Mouse (Mus musculus) kidney, adult 2 months (tissue): Measurements from ENCODE around the gene Ndufs3.

ENCODE experiments used
- CTCF ChIP-seq: fragments of 200-500 bp; conservative IDR thresholded peaks from 2 replicates; pipeline ENCODE4 v1.5.1; 2011; ENCODE audit warnings: low read depth, mild to moderate bottlenecking, control low read depth, low read length, moderate library complexity, mixed read lengths; ENCODE audit not compliant: insufficient read depth, insufficient read length
- POLR2A ChIP-seq: fragments of 200-500 bp; IDR thresholded peaks from one replicate; pipeline ENCODE4 v1.6.1; 2011; ENCODE audit warnings: low read depth, low read length, control low read depth

- TF ChIP-seq POLR2A (peak; percentile 94), CTCF (no peak)
These were observed 57.5 kb downstream of the Ndufs3 start, which contains the start of gene Mtch2 for GRCm38 (mm10) chr2:90846955-90847680.
